Mouse (Mus musculus) heart, adult 2 months (tissue): ENCODE measurements around the gene Cisd3. TPM values are rescaled to one million over a fixed set of nuclear protein-coding genes. Genes with fewer than 3 reads are reported as not detected.

ENCODE experiments used
- DNase-seq, 2 experiments: peaks; one replicate each; pipeline ENCODE4 v3.0.0; 2021
- H3K27ac ChIP-seq: fragments of 200-600 bp; 2 replicates; pipeline ENCODE4 v1.8.1; 2022
- H3K27me3 ChIP-seq: fragments of 200-500 bp; 2 replicates; pipeline ENCODE4 v1.6.1; 2012; ENCODE audit warnings: mild to moderate bottlenecking, low read length, inconsistent platforms, mixed read lengths; ENCODE audit not compliant: control insufficient read depth, insufficient read depth
- H3K36me3 ChIP-seq: fragments of 200-500 bp; 2 replicates; pipeline ENCODE4 v1.6.1; 2012; ENCODE audit warnings: low read length, inconsistent platforms; ENCODE audit not compliant: control insufficient read depth, insufficient read depth
- H3K4me1 ChIP-seq: fragments of 200-500 bp; 2 replicates; pipeline ENCODE4 v1.6.1; 2011; ENCODE audit warnings: low read length; ENCODE audit not compliant: control insufficient read depth, insufficient read depth
- H3K4me3 ChIP-seq: fragments of 200-600 bp; 2 replicates; pipeline ENCODE4 v1.8.1; 2022
- H3K79me2 ChIP-seq: fragments of 200-500 bp; replicated peaks from 2 replicates; pipeline ENCODE4 v1.6.1; 2012; ENCODE audit warnings: mild to moderate bottlenecking, inconsistent platforms, low read length, moderate library complexity, mixed read lengths; ENCODE audit not compliant: control insufficient read depth, insufficient read depth
- H3K9ac ChIP-seq: fragments of 200-500 bp; 2 replicates; pipeline ENCODE4 v1.6.1; 2012; ENCODE audit warnings: low read depth, mild to moderate bottlenecking, control low read depth, inconsistent platforms, low read length, mixed read lengths
- CTCF ChIP-seq: fragments of 200-600 bp; IDR thresholded peaks from 2 replicates; pipeline ENCODE4 v1.8.1; 2022; ENCODE audit warnings: antibody characterized with exemption, mild to moderate bottlenecking, moderate library complexity
- EP300 ChIP-seq: fragments of 200-500 bp; IDR thresholded peaks from 2 replicates; pipeline ENCODE4 v1.6.1; 2011; ENCODE audit warnings: low read depth, low read length, control low read depth; ENCODE audit not compliant: insufficient read depth
- POLR2A ChIP-seq: fragments of 200-500 bp; IDR thresholded peaks from 2 replicates; pipeline ENCODE4 v1.6.1; 2011; ENCODE audit warnings: mild to moderate bottlenecking, low read depth, low read length, control low read depth; ENCODE audit not compliant: insufficient read depth
- WGBS: fragments of 180-500 bp; shearing (Covaris S2); methylation state at CpG from one replicate; pipeline ENCODE4 v1.1.7; 2018; 5-methylcytosine and 5-hydroxymethylcytosine counted together
- intact Hi-C: fragments of 180-260 bp; cut with DNase I; formaldehyde crosslinking; loops from one replicate; pipeline ENCODE4 v1.15.1; 2025
- polyA plus RNA-seq: library from polyadenylated mRNA; depleted of rRNA; stranded (reverse); fragments of >200 nt; gene quantifications from 2 replicates; pipeline ENCODE4 v1.2.3, GENCODE M21; 2012
- total RNA-seq, 2 experiments: library from RNA; stranded (reverse); gene quantifications; 2 replicates each; pipeline ENCODE4 v1.2.3; 2021

Cisd3 gene
- total and polyA plus RNA-seq, 3 experiments, result 106 to 137 (median 130) TPM

- H3K9ac ChIP-seq, result no peak overlapping the region
These were observed 20.2 kb upstream of the Cisd3 start for GRCm38 (mm10) chr11:97665431-97665830.

GRCm38 (mm10) chr11:97666221-97666620, 19.4 kb upstream of the Cisd3 start:
- Histone ChIP-seq H3K79me2 (no peaks in the 10 kb centered on the region; the same call in 1 of the 2 replicates), H3K4me1 (peaks cover 6% of the 10 kb centered on the region), H3K4me3 (no peak overlapping the region), H3K36me3 (no peaks in the 10 kb centered on the region), H3K27me3 (no peaks in the 10 kb centered on the region), H3K9ac (no peak overlapping the region), H3K27ac (no peak overlapping the region)
- intact Hi-C loops, result no loop called here
- no peak for DNase-seq
- WGBS, result 87% methylated on average over 7 of the region's 7 CpGs
- TF ChIP-seq POLR2A (no peak), CTCF (peak; percentile 66), EP300 (no peak)

More at GRCm38 (mm10) chr11:97665431-97665830, 20.2 kb upstream of the Cisd3 start:
- no peaks in the 10 kb centered on the region for H3K36me3 ChIP-seq
- H3K4me1 ChIP-seq, result peaks cover 9% of the 10 kb centered on the region
- WGBS, result 88% methylated on average over 13 of the region's 13 CpGs
- DNase-seq, result no peak
- no peak overlapping the region for H3K4me3 ChIP-seq
- intact Hi-C loops, result no loop called here
- no peaks in the 10 kb centered on the region; the same call in 1 of the 2 replicates for H3K79me2 ChIP-seq
- H3K27ac ChIP-seq, result no peak overlapping the region
- H3K27me3 ChIP-seq, result no peaks in the 10 kb centered on the region
- TF ChIP-seq EP300 (no peak), CTCF (no peak), POLR2A (no peak)

GRCm38 (mm10) chr11:97666794-97667193, 18.8 kb upstream of the Cisd3 start:
- no peaks in the 10 kb centered on the region for H3K36me3 ChIP-seq
- no peak overlapping the region for H3K27ac ChIP-seq
- no peaks in the 10 kb centered on the region for H3K27me3 ChIP-seq
- no peak overlapping the region for H3K4me3 ChIP-seq
- no peak overlapping the region for H3K9ac ChIP-seq
- 88% methylated on average over 15 of the region's 15 CpGs for WGBS
- no peak for DNase-seq
- intact Hi-C loops, result no loop called here
- no peaks in the 10 kb centered on the region; the same call in none of the 2 replicates for H3K79me2 ChIP-seq
- TF ChIP-seq CTCF (no peak), EP300 (no peak), POLR2A (no peak)
- H3K4me1 ChIP-seq, result peaks cover 4% of the 10 kb centered on the region

- H3K4me3 ChIP-seq, result no peak overlapping the region
- H3K9ac ChIP-seq, result no peak overlapping the region
- WGBS, result 90% methylated on average over 7 of the region's 7 CpGs
- H3K27me3 ChIP-seq, result no peaks in the 10 kb centered on the region
- H3K4me1 ChIP-seq, result peaks cover 2% of the 10 kb centered on the region
- intact Hi-C loops, result no loop called here
- DNase-seq, result no peak
- H3K79me2 ChIP-seq, result no peaks in the 10 kb centered on the region; the same call in none of the 2 replicates
- no peaks in the 10 kb centered on the region for H3K36me3 ChIP-seq
- TF ChIP-seq POLR2A (no peak), CTCF (no peak), EP300 (no peak)
- H3K27ac ChIP-seq, result no peak overlapping the region
These were observed 17.5 kb upstream of the Cisd3 start for GRCm38 (mm10) chr11:97668160-97668559.

GRCm38 (mm10) chr11:97669268-97669667, 16.4 kb upstream of the Cisd3 start:
- H3K27me3 ChIP-seq, result no peaks in the 10 kb centered on the region
- WGBS, result 35% methylated on average over 15 of the region's 15 CpGs
- TF ChIP-seq EP300 (no peak), POLR2A (no peak), CTCF (no peak)
- H3K36me3 ChIP-seq, result no peaks in the 10 kb centered on the region; the same call in 1 of the 2 replicates
- intact Hi-C loops, result no loop called here
- no peaks in the 10 kb centered on the region; the same call in 1 of the 2 replicates for H3K79me2 ChIP-seq
- H3K4me1 ChIP-seq, result peaks cover 2% of the 10 kb centered on the region
- 0 out of 2 replicates have a peak overlapping the region, but pooled peaks have one; percentile 11 for H3K4me3 ChIP-seq
- no peak overlapping the region for H3K9ac ChIP-seq
- peak overlapping the region; percentile 75 for H3K27ac ChIP-seq
- peak in 1 of 2 experiments; percentile 42 for DNase-seq

- H3K36me3 ChIP-seq, result no peaks in the 10 kb centered on the region; the same call in 1 of the 2 replicates
- no peak overlapping the region; the same call in 1 of the 2 replicates for H3K4me3 ChIP-seq
- intact Hi-C loops, result no loop called here
- H3K79me2 ChIP-seq, result no peaks in the 10 kb centered on the region; the same call in 1 of the 2 replicates
- TF ChIP-seq CTCF (no peak), EP300 (peak; percentile 53; the same call in 1 of the 2 replicates)
- H3K9ac ChIP-seq, result peak overlapping the region; percentile 16; the same call in 1 of the 2 replicates
- peak overlapping the region; percentile 75 for H3K27ac ChIP-seq
- peak; percentile 62 to 79 for DNase-seq
- H3K4me1 ChIP-seq, result peaks cover 1% of the 10 kb centered on the region
- H3K27me3 ChIP-seq, result no peaks in the 10 kb centered on the region
- 13% methylated on average over 6 of the region's 6 CpGs for WGBS
These were observed 15.8 kb upstream of the Cisd3 start for GRCm38 (mm10) chr11:97669829-97670228.
